Mouse (Mus musculus) limb, embryonic 14.5 days (tissue): Measurements from ENCODE around the gene BC049730. TPM values are rescaled to one million over a fixed set of nuclear protein-coding genes. Genes with fewer than 3 reads are reported as not detected.
"Not testable (repeated sequence)": the region's sequence is repeated elsewhere in the genome, so short reads cannot be mapped to it uniquely, and the experiment has no call there.

Experiments
- ATAC-seq: fragments of 200-750 bp; cut with Nextera tagmentation; 2 replicates; pipeline ENCODE4 v1.8.0; 2017; ENCODE audit warnings: low read depth, moderate number of reproducible peaks, moderate TSS enrichment; ENCODE audit not compliant: low FRiP score
- DNase-seq: peaks from one replicate; pipeline ENCODE4 v3.0.0-alpha.2; 2015; ENCODE audit warnings: low spot score
- H3K27ac ChIP-seq: fragments of 300-500 bp; sonication (generic); replicated peaks from 2 replicates; pipeline ENCODE4 v1.5.1; 2014; ENCODE audit warnings: low read depth, mild to moderate bottlenecking, low read length, moderate library complexity, mixed read lengths
- H3K27me3 ChIP-seq: fragments of 300-500 bp; sonication (generic); 2 replicates; pipeline ENCODE4 v1.6.1; 2014; ENCODE audit warnings: low read length, mixed read lengths; ENCODE audit not compliant: control insufficient read depth, insufficient read depth
- H3K36me3 ChIP-seq: fragments of 300-500 bp; sonication (generic); 2 replicates; pipeline ENCODE4 v1.6.1; 2014; ENCODE audit warnings: mild to moderate bottlenecking, low read length, moderate library complexity, mixed read lengths; ENCODE audit not compliant: control insufficient read depth, insufficient read depth
- H3K4me1 ChIP-seq: fragments of 300-500 bp; sonication (generic); 2 replicates; pipeline ENCODE4 v1.6.1; 2014; ENCODE audit warnings: antibody characterized with exemption, low read length, mixed read lengths; ENCODE audit not compliant: control insufficient read depth, insufficient read depth
- H3K4me2 ChIP-seq: fragments of 300-500 bp; sonication (generic); replicated peaks from 2 replicates; pipeline ENCODE4 v1.6.1; 2014; ENCODE audit warnings: low read depth, mild to moderate bottlenecking, low read length, moderate library complexity; ENCODE audit not compliant: severe bottlenecking
- H3K4me3 ChIP-seq: fragments of 300-500 bp; sonication (generic); replicated peaks from 2 replicates; pipeline ENCODE4 v1.5.1; 2014; ENCODE audit warnings: low read length
- H3K9ac ChIP-seq: fragments of 300-500 bp; sonication (generic); 2 replicates; pipeline ENCODE4 v1.6.1; 2014; ENCODE audit warnings: mild to moderate bottlenecking, low read depth, low read length, moderate library complexity; ENCODE audit not compliant: severe bottlenecking
- H3K9me3 ChIP-seq: fragments of 300-500 bp; sonication (generic); 2 replicates; pipeline ENCODE4 v1.6.1; 2016; ENCODE audit warnings: low read length; ENCODE audit not compliant: control insufficient read depth
- POLR2A ChIP-seq: fragments of 200-500 bp; IDR thresholded peaks from 2 replicates; pipeline ENCODE4 v1.8.0; 2012; ENCODE audit warnings: inconsistent platforms, mild to moderate bottlenecking, moderate library complexity, borderline replicate concordance; ENCODE audit not compliant: insufficient read depth, insufficient read length; ENCODE audit errors: extremely low read depth
- WGBS: fragments of 180-500 bp; shearing (Covaris S2); extraction: QIAGEN DNeasy Blood & Tissue Kit; methylation state at CpG from one replicate; pipeline ENCODE4 v1.1.7; 2014; 5-methylcytosine and 5-hydroxymethylcytosine counted together
- polyA plus RNA-seq, 2 experiments: library from polyadenylated mRNA; depleted of rRNA in 1 of 2; stranded (reverse) in 1 of 2; unstranded in 1 of 2; fragments of >200 nt; fragmentation: Nextera tagmentation in 1 of 2; extraction: Ambion mirVana in 1 of 2; gene quantifications; 2 replicates each; pipeline versions ENCODE4 v1.2.1 to v1.2.3; 2012 to 2014

The BC049730 gene
- polyA plus RNA-seq, 2 experiments = not detected

GRCm38 (mm10) chr7:24664959-24665358, 44.1 kb upstream of the BC049730 start:
- WGBS = 83% methylated on average over 9 of the region's 9 CpGs
- Histone ChIP-seq H3K4me3 (no peak overlapping the region), H3K9ac (no peak overlapping the region), H3K9me3 (no peaks in the 10 kb centered on the region), H3K36me3 (no peaks in the 10 kb centered on the region), H3K27me3 (no peaks in the 10 kb centered on the region), H3K4me1 (no peaks in the 10 kb centered on the region), H3K27ac (no peak overlapping the region), H3K4me2 (no peak overlapping the region)
- DNase-seq (no peak), ATAC-seq (no peak)
- TF ChIP-seq POLR2A = no peak

- no peak overlapping the region for H3K4me2 ChIP-seq
- no peaks in the 10 kb centered on the region for H3K27me3 ChIP-seq
- DNase-seq = no peak
- no peak overlapping the region for H3K4me3 ChIP-seq
- TF ChIP-seq POLR2A = no peak
- 92% methylated on average over 23 of the region's 23 CpGs for WGBS
- H3K4me1 ChIP-seq = no peaks in the 10 kb centered on the region
- H3K36me3 ChIP-seq = no peaks in the 10 kb centered on the region
- no peak overlapping the region for H3K9ac ChIP-seq
- H3K9me3 ChIP-seq = no peaks in the 10 kb centered on the region
- H3K27ac ChIP-seq = no peak overlapping the region
- ATAC-seq = no peak
Observed at GRCm38 (mm10) chr7:24671944-24672439, 37.0 kb upstream of the BC049730 start.

GRCm38 (mm10) chr7:24676575-24676974, 32.5 kb upstream of the BC049730 start, which contains the start of gene Tex101:
Gene Tex101 (minus strand): TSS chr7:24676675.
- Histone ChIP-seq H3K4me2 (no peak within 1 kb of the TSS), H3K9me3 (no peaks in the 10 kb centered on the region), H3K27ac (no peak within 1 kb of the TSS), H3K4me3 (no peak within 1 kb of the TSS), H3K27me3 (no peaks in the 10 kb centered on the region), H3K36me3 (no peaks in the 10 kb centered on the region), H3K4me1 (no peaks in the 10 kb centered on the region), H3K9ac (no peak within 1 kb of the TSS)
- ATAC-seq (no peak), DNase-seq (no peak)
- WGBS = 83% methylated on average over 9 of the region's 9 CpGs
- no peak for TF ChIP-seq POLR2A

- not testable (repeated sequence) for H3K9ac ChIP-seq, H3K9me3 ChIP-seq, H3K36me3 ChIP-seq, DNase-seq, H3K4me3 ChIP-seq, H3K27me3 ChIP-seq, H3K4me2 ChIP-seq, H3K4me1 ChIP-seq, ATAC-seq, H3K27ac ChIP-seq
- 74% methylated on average over 7 of the region's 7 CpGs for WGBS
Observed at GRCm38 (mm10) chr7:24684121-24684520, 24.9 kb upstream of the BC049730 start.

DNA sequence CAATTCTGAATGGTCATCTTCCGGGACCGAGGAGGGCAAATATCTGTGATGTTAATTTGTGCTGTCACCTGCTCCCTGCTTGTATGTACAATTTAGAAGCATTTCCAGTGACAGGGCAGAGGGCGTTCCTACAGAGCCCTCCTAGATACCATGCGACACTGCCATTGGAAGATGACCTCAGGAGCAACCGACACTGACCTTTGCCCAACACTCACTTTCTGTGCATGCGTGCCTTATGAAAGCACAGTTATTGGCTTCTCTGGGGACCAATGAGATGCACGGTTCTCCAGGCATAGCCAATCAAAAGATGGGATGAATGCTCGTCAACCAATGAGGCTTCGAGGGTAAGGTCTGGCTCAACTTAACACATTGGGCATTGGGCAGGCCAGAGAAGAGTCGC, 21.5 kb upstream of the BC049730 start:
- ATAC-seq, H3K4me3 ChIP-seq, H3K27ac ChIP-seq, H3K4me2 ChIP-seq, H3K9me3 ChIP-seq, H3K27me3 ChIP-seq, H3K36me3 ChIP-seq, H3K4me1 ChIP-seq, DNase-seq, H3K9ac ChIP-seq: not testable (repeated sequence)
- 92% methylated on average over 10 of the region's 10 CpGs for WGBS

- H3K4me3 ChIP-seq, H3K9ac ChIP-seq, H3K4me2 ChIP-seq, H3K36me3 ChIP-seq, H3K4me1 ChIP-seq, H3K27ac ChIP-seq, DNase-seq, H3K27me3 ChIP-seq, ATAC-seq, H3K9me3 ChIP-seq: not testable (repeated sequence)
- WGBS = 75% methylated on average over 2 of the region's 3 CpGs
Observed at GRCm38 (mm10) chr7:24692693-24693092, 16.3 kb upstream of the BC049730 start.

DNA sequence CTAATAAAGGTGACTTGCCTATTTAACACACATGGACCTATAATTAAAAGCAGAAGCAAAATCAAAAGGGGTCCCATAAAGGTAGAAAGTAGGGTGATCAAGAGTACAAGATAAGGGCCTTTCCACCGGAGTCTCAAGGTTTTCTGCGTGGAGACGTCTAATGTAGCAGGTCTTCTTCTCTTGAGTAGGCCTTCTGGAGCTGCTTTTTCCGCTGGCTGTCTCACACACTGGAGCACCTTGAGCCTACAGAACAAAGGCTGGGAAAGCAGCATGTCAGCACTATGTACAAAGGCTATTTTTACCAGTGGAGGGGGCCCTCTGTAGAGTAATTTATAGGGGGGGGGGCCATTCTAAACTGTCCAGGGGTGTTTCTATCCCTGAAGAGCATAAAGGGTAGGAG, 11.2 kb upstream of the BC049730 start:
- not testable (repeated sequence) for H3K4me2 ChIP-seq, H3K9ac ChIP-seq

DNA sequence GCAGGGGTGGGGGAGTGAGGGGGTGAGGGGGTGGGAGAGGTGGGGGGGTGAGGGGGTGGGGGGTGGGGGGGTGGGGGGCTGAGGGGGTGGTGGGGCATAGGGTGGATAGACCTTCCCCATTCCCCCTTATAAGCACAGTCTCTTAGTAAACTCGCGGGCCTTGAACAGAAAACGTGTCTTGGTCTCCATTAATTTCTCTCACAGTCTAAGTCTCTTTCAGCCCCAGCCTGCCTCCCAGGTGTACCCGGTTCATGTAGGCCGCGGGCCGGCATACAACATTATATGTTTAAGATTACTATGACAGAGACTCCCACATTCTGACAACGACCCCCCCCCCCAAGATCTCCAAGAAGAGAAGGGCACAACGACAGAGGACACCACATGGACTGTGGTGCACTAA, 6.2 kb upstream of the BC049730 start:
- DNase-seq, H3K9me3 ChIP-seq, ATAC-seq, H3K36me3 ChIP-seq, H3K27ac ChIP-seq, H3K4me2 ChIP-seq, H3K4me1 ChIP-seq, H3K9ac ChIP-seq, H3K4me3 ChIP-seq, H3K27me3 ChIP-seq: not testable (repeated sequence)
- 73% methylated on average over 9 of the region's 9 CpGs for WGBS

More for the DNA sequence above, 11.2 kb upstream of the BC049730 start:
- DNase-seq, H3K27ac ChIP-seq, H3K4me1 ChIP-seq, H3K36me3 ChIP-seq, ATAC-seq, H3K9me3 ChIP-seq, H3K27me3 ChIP-seq, H3K4me3 ChIP-seq: not testable (repeated sequence)
- WGBS = 78% methylated on average over 4 of the region's 4 CpGs
